Mouse (Mus musculus) 3T3-L1 (cell line): ENCODE data around the gene Slamf7.
"Not testable (repeated sequence)": the region's sequence is repeated elsewhere in the genome, so short reads cannot be mapped to it uniquely, and the experiment has no call there.

Experiments
- DNase-seq: peaks from one replicate; pipeline ENCODE4 v3.0.0-alpha.2; 2015; ENCODE audit warnings: low read depth, low spot score

The Slamf7 gene

DNA sequence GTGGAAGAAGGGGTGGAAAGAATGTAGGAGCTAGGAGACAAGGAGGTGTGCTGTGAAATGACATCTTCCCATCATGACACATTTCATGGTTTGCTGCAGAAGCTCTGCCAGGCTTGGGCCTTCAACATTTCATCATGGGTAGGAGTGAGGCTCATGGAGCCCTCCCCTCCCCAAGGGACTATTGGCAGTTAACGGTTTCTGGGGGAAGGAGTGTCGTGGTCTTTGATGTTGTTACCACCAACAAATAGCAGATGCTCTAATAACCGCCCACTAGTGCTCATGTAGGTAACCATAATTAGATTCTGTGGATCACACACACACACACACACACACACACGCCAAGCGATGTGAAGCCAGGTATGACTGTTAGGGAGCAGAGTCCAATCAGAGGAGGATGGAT lies at the start of gene Slamf7:
Slamf7 (minus strand) TSS at position 302 of the 400 bp plus-strand sequence.
- DNase-seq: no peak

DNA sequence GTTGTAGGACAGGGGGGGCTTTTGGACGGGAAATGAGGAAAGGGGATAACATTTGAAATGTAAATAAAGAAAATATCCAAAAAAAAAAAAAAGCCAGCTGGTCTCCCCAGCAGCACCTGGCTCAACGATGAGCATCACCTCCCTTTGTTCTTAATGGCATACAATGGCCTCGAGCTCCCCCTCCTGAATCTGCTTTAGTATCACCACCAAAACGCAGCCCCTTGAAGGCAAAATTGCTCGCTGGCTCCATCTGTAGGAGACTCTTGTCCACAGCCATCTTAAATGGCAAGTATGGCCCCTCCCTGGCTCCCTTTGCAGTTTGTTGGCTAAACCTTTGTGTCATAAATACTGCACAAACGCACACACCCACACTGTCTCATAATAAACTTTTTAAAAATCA lies 46.1 kb upstream of the Slamf7 start:
- DNase-seq: no peak

DNA sequence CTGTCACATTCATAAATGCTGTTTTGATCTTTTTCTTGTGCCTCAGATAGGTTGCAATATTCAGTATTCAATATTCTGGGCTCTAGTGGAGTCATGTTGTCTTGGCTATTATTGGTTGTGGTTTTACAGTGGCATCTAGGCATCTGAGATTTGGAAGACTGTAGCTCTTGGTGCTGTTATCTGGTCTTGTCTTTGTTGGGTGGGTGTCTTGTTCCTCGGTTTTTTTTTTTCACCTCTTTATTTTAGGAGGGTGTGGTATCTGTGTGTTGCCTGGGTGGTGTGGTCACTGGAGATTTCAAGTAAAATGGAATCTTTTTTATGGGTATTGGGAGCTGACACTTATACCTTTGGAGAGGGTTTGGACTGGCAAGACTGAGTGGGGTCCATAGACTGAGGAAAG lies 41.1 kb upstream of the Slamf7 start:
- DNase-seq: no peak

DNA sequence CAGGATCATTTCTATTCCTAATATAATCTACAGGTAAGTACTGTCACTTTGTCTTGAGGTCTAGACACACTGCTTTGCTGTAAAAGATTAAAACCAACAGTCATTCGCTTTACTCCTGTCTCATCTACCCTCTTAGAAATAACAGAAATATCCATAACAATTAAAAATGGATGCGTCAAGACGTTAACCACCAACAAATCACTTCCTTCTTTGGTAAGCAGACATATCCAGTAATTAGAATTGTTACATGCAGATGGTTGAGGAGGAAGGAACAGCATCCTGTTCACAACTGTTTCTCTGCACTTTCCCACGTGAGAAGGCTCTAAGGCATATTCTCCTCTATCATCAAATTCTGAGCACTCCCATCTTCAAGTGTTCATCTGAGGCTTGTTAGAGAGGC lies 34.5 kb upstream of the Slamf7 start:
- DNase-seq: no peak

DNA sequence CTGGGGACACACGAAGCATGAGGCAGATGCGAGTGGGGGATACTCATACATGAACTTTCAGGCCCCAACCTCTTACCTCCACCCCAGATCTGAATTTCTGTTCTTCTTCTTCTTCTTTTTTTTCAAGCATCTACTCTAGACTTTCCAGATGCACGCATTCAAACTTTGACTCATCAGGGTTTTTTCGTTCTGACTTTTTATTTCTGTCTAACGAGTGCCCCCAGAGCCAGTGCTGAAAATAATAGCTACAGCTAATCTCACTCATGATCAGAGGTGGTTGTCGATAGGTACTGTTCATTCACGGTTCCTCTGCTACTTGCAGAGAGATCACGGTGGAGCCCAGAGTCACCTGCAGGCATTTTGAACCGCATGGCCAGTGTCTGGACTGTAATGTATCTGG lies 32.1 kb upstream of the Slamf7 start:
- no peak for DNase-seq

DNA sequence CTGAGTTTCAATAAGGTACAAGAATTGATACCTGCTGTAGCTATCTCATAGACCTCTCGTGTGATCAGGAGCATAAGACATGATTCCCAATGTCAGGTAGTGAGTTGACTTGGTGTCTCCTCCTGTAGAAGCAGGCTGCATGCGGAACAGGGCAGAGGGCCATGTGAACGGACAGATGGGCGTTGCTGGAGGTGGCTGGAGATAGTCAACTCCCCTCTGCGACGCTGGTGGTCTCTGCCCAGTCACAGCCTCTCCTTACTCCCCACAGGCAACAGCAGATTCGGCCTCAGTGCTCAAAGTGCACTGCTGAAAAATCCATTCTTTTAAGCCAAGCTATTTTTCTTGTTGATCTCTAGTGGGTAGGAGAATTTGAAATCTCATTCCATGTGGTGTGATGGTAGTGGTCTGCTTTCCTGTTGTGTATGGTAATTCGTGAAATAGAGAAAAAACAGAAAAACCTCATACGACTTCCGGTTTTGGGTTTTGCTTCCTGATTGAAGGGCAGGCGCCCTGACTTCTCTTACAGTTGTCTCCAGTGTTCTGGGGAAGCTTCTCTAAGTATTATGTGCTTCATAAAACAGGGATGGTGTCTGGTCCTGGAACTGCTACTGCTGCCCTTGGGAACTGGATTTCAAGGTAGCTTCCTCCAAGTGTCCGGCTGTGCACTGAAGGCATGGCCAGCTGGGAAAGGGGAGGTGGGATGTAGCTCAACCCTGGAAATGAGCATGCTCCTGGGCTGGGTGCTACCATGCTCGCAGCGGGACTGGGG lies 28.9 kb upstream of the Slamf7 start, which contains the start of gene Cd48:
Cd48 (plus strand) TSS at position 479 of the 769 bp plus-strand sequence.
- DNase-seq: no peak

DNA sequence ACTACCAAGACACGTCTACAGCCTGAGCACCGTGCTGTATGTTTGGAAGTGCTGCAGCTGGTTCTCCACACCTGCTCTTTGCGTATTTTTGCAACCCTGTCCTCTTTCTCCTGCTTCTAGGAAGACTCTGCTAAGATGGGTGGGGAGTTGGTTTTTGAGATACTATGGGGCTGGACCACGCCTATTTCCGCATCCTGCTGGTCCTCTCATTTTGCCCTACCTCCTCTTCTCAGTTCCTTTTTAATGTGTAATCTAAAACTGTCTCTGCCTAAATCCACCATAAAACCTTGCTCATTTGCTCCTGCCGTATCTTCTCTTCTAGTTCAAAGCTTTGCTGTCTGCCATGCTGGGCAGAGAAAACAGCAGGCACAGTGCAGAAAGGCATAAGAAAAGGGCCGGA lies 28.2 kb upstream of the Slamf7 start:
- DNase-seq: no peak

DNA sequence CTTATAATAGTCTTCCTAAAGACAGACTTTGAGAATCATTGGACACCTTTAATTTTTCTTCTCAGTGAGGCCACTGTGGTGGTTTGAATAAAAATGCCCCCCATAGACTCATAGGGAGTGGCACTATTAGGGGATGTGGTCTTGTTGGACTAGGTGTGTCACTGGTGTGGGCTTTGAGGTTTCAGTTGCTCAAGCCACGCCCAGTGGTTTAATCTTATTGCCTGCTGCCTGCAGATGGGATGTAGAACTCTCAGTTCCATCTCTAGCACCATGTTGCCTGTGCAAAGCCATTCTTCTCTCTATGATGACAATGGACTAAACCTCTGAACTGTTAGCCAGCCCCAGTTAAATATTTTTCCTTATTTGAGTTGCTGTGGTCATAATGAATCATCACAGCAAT lies 24.9 kb upstream of the Slamf7 start:
- no peak for DNase-seq

DNA sequence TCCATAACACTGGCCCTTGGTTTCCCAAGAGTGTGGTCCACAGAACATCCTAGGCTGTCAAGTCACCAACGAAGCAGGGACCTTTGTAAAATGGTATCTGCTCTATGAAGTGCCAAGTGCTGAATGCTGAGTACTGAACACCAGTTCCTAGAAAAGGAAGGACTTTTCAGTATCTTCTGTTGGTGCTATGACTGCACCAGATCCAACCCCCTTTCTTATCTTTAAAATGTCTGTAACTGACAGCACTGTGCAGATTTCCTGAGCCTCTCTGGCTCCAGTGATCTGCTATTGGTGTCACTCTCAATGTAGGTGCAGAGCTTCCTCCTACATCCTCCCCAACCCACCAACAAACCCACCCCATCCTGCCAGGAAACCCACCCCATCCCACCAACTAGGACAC lies 21.6 kb upstream of the Slamf7 start:
- no peak for DNase-seq

DNA sequence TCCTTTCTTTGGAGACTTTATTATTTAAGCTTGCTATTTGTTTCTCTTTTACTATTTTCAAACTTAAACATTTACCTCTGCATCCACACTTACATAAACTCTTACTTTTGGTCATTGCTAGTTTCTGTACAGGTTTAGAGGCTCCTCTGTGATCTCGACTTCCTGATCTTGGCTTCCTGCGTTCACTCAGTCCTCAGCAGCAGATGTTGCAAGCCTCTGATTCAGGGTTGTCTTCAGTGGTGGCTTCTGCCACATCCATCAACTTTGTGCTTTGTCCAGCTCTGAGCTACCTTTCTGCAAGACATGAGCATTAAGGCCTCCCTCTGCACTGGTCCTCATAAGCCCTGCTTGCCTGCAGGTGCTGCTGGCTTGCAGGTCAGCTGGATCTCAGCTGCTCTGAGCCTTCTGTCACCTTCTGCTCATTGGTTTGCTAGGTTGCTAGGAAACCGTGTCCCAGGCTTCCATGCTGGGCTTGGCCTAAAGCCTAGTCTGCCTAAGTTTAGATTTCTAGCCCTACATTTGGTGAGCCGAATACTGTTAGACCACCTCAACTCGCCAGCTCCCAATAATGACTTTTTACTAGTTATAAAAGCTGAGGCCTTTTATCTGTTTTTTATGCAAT lies 20.1 kb upstream of the Slamf7 start:
- DNase-seq: no peak

DNA sequence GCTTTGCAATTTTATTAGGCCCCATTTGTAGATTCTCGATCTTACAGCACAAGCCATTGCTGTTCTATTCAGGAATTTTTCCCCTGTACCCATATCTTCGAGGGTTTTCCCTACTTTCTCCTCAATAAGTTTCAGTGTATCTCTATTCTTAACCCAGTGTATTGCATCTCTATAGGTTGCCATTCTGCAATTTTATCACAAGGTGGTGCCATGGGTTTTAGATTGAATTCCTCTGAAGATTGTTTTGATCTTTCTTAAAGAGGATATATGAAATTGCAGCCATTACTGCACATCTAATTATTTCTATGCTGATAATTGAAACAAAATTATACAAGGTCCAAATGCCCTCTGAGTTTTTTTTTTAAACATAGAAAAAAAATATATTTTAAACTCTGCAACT lies 19.6 kb upstream of the Slamf7 start:
- not testable (repeated sequence) for DNase-seq

DNA sequence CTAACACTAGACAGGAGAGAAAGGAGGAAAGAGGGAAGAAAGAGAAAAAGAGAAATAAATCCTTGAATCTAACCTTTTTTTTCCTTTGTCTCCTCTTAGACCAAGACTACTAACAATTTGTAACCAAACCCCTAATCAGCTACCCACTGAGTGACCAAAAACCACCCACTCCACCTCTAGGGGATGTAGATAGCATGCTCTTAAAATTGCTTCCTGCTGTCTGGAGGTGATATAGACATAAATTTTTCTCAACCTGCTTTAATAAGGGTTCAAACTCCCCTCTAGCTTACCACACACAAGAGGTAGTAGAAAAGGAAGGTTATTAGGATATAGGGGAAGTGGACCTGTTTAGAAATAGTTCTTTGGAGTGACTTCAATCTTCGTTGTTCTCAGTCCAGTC lies 14.3 kb upstream of the Slamf7 start:
- no peak for DNase-seq

DNA sequence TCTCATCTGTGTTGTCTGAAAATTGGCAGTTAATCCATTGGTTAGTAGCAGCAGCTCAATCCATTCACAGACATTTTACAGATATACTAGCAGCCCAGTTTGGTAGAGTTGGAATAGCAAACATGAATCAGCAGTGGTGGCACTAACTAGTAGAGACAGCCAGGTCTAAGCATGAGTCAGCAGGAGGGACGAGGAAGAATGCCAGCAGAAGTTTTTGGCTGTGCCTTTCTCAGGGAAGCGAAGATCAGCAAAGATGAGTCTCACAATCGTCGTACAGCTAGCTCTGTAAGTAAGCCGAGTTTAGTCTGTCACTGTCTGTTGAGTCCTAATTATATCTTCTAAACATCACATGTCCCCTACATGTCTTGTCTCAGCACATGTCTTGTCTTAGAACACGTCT lies 13.5 kb upstream of the Slamf7 start:
- no peak for DNase-seq

DNA sequence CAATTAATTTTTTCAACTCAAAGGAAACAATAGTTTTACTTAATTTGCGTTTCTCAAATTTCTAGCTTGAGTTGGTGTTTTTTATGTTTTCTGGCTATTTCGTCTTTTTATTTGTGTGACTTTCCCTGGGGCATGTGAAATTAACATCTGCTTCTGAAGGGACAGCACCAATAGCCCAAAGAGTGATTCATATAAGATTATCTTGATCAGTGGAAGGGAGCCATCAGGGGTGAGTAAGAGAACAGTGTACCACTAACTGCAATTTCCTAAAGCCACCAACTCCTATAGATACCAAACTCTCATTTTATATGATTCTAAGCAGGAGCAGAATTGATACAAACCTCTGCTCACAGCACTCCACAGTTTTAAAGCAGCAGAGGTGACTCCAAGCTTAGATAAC lies 10.9 kb upstream of the Slamf7 start:
- DNase-seq: no peak

DNA sequence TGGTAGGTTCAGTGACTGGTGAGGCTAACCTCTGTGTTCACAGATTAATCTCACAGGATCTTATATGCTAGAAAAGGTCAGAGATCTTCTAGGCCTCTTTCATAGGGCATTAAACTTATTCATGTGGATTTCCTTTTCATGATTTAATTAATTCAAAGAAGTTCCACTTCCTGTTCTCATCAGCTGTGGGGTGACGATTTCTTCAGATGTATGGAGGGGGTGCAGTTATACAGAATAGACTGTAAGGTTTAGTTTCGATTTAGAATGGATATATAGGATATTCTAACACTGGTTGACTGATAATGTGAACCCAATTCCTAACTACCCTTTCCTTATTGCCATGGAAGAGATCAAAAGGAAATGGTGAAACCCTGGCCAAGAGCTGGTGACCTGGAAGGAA lies 8.6 kb upstream of the Slamf7 start:
- no peak for DNase-seq

DNA sequence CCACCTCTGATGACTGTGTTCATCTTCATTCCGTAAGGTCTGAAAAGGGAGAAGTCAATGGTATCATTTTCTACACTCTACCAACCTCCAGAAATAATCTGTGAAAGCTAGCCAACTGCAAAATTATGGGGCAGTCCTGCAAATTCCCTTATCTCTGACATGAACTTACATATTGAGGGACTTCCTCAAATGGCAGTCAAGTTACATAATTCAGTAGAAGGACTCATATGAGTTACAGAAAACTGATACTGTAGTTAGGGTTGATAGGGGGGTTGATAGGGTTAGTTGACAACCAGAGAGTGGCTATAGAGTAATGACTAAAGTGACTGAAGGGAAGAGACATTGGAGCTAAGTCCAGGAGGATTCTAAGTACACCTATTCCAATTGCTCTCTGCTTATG lies 7.6 kb upstream of the Slamf7 start:
- DNase-seq: no peak

DNA sequence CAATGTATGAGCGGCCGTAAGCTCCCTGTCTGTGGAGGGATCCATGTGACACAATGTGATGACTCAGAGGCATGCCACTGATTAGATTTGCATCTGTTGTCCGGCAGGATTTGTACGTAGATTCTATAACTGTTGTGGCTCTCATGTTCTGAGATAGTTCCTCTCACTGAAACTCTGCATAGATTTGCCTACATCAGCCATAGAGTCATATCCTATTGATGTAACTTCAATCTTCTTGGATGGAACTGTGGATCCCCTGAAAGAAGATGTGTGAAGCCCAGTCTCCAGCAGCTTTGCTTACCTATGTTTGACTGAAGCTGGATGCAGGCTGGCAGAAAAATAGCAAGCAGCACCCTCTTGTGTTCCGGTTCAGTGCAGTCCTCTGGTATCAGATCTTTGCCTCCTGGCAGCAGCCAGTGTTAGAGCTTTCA lies 5.7 kb upstream of the Slamf7 start:
- no peak for DNase-seq

DNA sequence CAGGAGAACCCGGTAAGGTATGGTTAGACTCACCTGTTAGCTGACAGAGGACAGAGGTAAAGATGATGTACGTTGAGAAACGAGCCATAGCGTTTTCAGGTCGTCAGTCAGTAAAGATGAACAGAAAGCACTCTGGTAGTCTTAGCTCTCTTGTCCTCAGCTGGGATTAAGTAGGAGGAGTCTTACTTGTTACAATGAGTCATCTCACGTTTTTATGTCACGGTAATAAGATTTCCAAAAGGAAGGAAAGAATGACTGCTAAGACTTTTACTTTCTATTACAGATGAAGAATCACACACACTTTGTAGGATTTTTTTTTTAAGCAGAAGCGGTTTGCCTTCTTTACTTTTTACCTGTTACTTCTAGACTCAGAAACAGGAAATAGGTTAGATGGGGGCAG lies 4.0 kb downstream of the Slamf7 start:
- no peak for DNase-seq

DNA sequence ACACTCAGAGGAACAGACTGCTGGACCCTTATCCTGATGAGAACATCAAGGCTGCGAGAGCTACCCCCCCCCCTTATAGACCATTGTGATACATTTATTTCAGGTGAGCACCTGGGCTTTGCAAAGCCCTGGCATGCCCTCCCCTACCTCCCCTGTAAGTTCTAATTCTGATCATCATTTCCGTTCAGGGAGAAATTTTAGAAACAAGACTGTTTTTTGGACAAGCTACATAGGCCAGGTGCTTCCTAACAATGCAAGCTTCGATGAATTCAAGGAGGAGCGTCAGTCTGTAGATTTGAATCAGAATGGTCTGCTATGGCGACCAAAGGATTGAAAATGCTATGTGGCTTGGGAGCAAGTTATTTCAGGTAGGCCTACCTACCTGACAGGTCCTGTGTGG lies 5.1 kb downstream of the Slamf7 start:
- DNase-seq: no peak

DNA sequence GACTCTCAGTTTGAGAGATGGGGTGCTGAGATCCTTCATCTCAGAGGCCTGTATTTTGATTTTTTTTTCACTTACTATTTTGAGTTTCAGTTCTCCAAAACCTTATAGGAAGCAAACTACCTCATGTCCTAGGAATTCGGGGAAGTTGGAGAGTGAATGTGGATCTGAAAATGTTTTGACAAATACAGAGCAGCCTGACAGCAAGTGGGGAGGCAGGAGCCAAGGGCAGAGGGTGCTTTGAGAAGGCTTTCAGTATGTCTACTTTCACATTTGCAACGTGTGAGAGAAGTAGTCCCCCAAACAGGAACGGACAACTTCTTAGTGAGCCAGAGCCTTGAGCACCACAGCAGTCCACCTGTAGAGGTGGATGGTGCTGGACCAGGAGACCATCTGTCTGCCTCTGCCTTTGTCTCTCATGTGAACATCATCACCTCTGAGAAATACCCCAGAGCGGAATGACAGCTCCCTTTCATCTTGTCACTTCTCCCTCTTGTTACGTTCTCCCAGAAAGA lies 6.3 kb downstream of the Slamf7 start:
- no peak for DNase-seq

DNA sequence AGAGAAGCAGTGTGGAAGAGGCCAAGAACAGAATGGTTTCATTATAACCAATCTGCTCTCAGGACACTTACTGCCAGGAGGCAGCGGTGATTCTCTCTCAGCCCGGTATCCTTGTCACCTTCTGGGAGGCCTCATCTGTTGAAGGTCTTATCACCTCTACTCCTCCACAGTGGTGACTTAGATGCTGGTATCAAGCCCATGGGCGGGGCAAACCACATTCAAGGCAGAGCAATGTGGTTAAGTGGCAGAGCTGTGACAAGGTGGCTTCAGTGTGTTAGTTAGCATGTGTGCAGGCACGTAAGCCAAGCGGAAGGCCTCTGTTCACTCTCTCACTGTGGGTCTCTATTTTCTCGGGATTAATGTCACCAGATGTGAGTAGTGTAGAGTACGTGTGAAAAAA lies 9.2 kb downstream of the Slamf7 start:
- no peak for DNase-seq

DNA sequence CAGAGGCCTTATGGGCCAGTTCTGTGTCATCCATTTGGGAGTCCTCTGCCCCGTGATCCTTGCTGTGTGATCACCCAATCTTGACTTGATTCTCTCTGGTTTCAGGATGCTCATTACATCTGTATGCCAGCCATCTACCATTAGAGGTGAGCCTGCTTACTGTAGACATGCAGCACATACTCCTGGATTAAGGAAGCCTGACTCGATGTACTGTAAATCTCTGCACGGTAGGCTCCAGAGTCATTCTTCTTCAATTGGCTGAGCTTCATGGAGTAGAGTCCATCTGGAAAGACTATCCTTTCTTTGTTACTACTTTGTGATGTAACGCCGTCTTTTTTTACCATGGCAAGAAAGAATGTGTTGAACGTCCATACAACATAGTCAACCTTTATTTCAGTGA lies 12.0 kb downstream of the Slamf7 start:
- DNase-seq: no peak

DNA sequence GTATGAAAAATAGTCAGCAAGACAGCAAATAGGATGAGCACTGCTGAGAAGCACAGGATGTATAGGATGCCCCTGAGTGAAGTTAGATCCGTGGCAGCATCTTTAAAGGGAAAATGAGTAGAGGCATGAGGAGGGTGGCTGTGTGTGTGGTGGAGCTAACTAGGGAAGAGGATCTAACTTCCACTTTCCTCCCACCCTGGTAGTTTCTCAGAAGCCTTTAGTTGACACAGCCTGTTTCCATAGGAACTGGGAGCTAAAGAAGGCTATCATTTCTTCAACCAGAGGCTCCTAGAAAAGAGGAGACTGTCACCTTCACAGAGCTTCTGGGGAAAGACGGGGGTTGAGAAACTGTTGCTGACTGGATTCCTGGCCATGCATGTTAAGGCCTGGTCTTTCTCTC lies 14.1 kb downstream of the Slamf7 start:
- DNase-seq: no peak
